Mouse (Mus musculus) midbrain, embryonic 10.5 days (tissue): Measurements from ENCODE around the gene Phf1. TPM values are rescaled to one million over a fixed set of nuclear protein-coding genes. Genes with fewer than 3 reads are reported as not detected.

Experiments
- DNase-seq: peaks from one replicate; pipeline ENCODE4 v3.0.0-alpha.2; 2017; ENCODE audit warnings: low spot score
- H3K27ac ChIP-seq: fragments of 300-500 bp; sonication (generic); replicated peaks from 2 replicates; pipeline ENCODE4 v1.5.1; 2016; ENCODE audit warnings: mild to moderate bottlenecking
- H3K27me3 ChIP-seq: fragments of 300-500 bp; sonication (generic); 2 replicates; pipeline ENCODE4 v1.6.1; 2016; ENCODE audit warnings: low read depth, mild to moderate bottlenecking; ENCODE audit not compliant: poor library complexity, severe bottlenecking
- H3K36me3 ChIP-seq: fragments of 300-500 bp; sonication (generic); 2 replicates; pipeline ENCODE4 v1.6.1; 2016; ENCODE audit warnings: mild to moderate bottlenecking, moderate library complexity
- H3K4me1 ChIP-seq: fragments of 300-500 bp; sonication (generic); 2 replicates; pipeline ENCODE4 v1.6.1; 2016
- H3K4me3 ChIP-seq: fragments of 300-500 bp; sonication (generic); 2 replicates; pipeline ENCODE4 v1.5.1; 2016; ENCODE audit warnings: mild to moderate bottlenecking, moderate library complexity
- H3K9me3 ChIP-seq: fragments of 300-500 bp; sonication (generic); replicated peaks from 2 replicates; pipeline ENCODE4 v1.6.1; 2016; ENCODE audit warnings: mild to moderate bottlenecking
- WGBS: fragments of 180-500 bp; shearing (Covaris S2); methylation state at CpG from one replicate; pipeline ENCODE4 v1.1.7; 2016; 5-methylcytosine and 5-hydroxymethylcytosine counted together
- polyA plus RNA-seq: library from polyadenylated mRNA; unstranded; fragments of >200 nt; fragmentation: Nextera tagmentation; extraction: Ambion mirVana; gene quantifications from 2 replicates; pipeline ENCODE4 v1.2.1, GENCODE M21; 2016

Phf1 gene
- polyA plus RNA-seq, 1 experiment from 2014 or later, result 3.1 TPM

- Histone ChIP-seq H3K36me3 (peaks cover 42% of the 10 kb centered on the region), H3K4me3 (peak overlapping the region; percentile 84), H3K27me3 (no peaks in the 10 kb centered on the region), H3K4me1 (peaks cover 77% of the 10 kb centered on the region), H3K27ac (no peak overlapping the region), H3K9me3 (no peaks in the 10 kb centered on the region)
- DNase-seq, result no peak
- 89% methylated on average over 15 of the region's 15 CpGs for WGBS
These were observed 4.3 kb downstream of the Phf1 start for GRCm38 (mm10) chr17:26936921-26937695.

- Histone ChIP-seq H3K9me3 (no peaks in the 10 kb centered on the region), H3K4me3 (peak overlapping the region; percentile 84), H3K27me3 (no peaks in the 10 kb centered on the region), H3K36me3 (peaks cover 42% of the 10 kb centered on the region), H3K4me1 (peaks cover 77% of the 10 kb centered on the region), H3K27ac (peak overlapping the region; percentile 95)
- whole genome bisulfite sequencing, result 66% methylated on average over 16 of the region's 16 CpGs
- no peak for DNase-seq
These were observed 5.2 kb downstream of the Phf1 start for GRCm38 (mm10) chr17:26937883-26938695.

GRCm38 (mm10) chr17:26938731-26939130 is 5.9 kb downstream of the Phf1 start:
- 1% methylated on average over 22 of the region's 22 CpGs for WGBS
- H3K4me1 ChIP-seq, result peaks cover 70% of the 10 kb centered on the region

GRCm38 (mm10) chr17:26939178-26939972 is 6.5 kb downstream of the Phf1 start, which contains the start of gene Cuta:
Cuta (minus strand) TSS chr17:26939569.
- peak; percentile 100 for DNase-seq
- peaks cover 67% of the 10 kb centered on the region for H3K4me1 ChIP-seq
- no peaks in the 10 kb centered on the region for H3K9me3 ChIP-seq
- peak within 1 kb of the TSS; percentile 95 for H3K27ac ChIP-seq
- 0% methylated on average over 70 of the region's 70 CpGs for WGBS
- H3K36me3 ChIP-seq, result peaks cover 39% of the 10 kb centered on the region
- H3K4me3 ChIP-seq, result peak within 1 kb of the TSS; percentile 84
- H3K27me3 ChIP-seq, result no peaks in the 10 kb centered on the region

More at GRCm38 (mm10) chr17:26938731-26939130, 5.9 kb downstream of the Phf1 start:
- H3K27ac ChIP-seq, result peak overlapping the region; percentile 95
- no peak for DNase-seq
- peaks cover 42% of the 10 kb centered on the region for H3K36me3 ChIP-seq
- H3K27me3 ChIP-seq, result no peaks in the 10 kb centered on the region
- H3K9me3 ChIP-seq, result no peaks in the 10 kb centered on the region
- peak overlapping the region; percentile 84 for H3K4me3 ChIP-seq

GRCm38 (mm10) chr17:26939973-26940300 is 7.1 kb downstream of the Phf1 start:
- peak overlapping the region; percentile 84 for H3K4me3 ChIP-seq
- H3K27me3 ChIP-seq, result no peaks in the 10 kb centered on the region
- peak; percentile 26 for DNase-seq
- no peaks in the 10 kb centered on the region for H3K9me3 ChIP-seq
- 2% methylated on average over 3 of the region's 3 CpGs for WGBS
- peaks cover 68% of the 10 kb centered on the region for H3K4me1 ChIP-seq
- peak overlapping the region; percentile 95 for H3K27ac ChIP-seq
- H3K36me3 ChIP-seq, result peaks cover 39% of the 10 kb centered on the region

- H3K27ac ChIP-seq, result peak within 1 kb of the TSS; percentile 95
- H3K27me3 ChIP-seq, result no peaks in the 10 kb centered on the region
- H3K36me3 ChIP-seq, result peaks cover 28% of the 10 kb centered on the region
- H3K4me1 ChIP-seq, result peaks cover 79% of the 10 kb centered on the region
- DNase-seq, result peak; percentile 68
- H3K4me3 ChIP-seq, result peak within 1 kb of the TSS; percentile 84
- H3K9me3 ChIP-seq, result no peaks in the 10 kb centered on the region
- 1% methylated on average over 20 of the region's 24 CpGs for WGBS
These were observed 8.4 kb downstream of the Phf1 start, which contains the start of gene Syngap1 for GRCm38 (mm10) chr17:26941031-26941789. Syngap1 (plus strand) TSS chr17:26941253.

GRCm38 (mm10) chr17:26941841-26942570 is 9.2 kb downstream of the Phf1 start:
- peak overlapping the region; percentile 84 for H3K4me3 ChIP-seq
- no peak for DNase-seq
- WGBS, result 5% methylated on average over 4 of the region's 4 CpGs
- H3K36me3 ChIP-seq, result peaks cover 20% of the 10 kb centered on the region
- H3K9me3 ChIP-seq, result no peaks in the 10 kb centered on the region
- peaks cover 81% of the 10 kb centered on the region for H3K4me1 ChIP-seq
- H3K27me3 ChIP-seq, result no peaks in the 10 kb centered on the region
- H3K27ac ChIP-seq, result peak overlapping the region; percentile 95

GRCm38 (mm10) chr17:26945824-26946495 is 13.1 kb downstream of the Phf1 start:
- Histone ChIP-seq H3K4me3 (peak overlapping the region; percentile 60), H3K4me1 (peaks cover 86% of the 10 kb centered on the region), H3K9me3 (no peaks in the 10 kb centered on the region), H3K27ac (peak overlapping the region; percentile 89), H3K36me3 (peaks cover 9% of the 10 kb centered on the region), H3K27me3 (no peaks in the 10 kb centered on the region)
- no peak for DNase-seq
- 23% methylated on average over 13 of the region's 13 CpGs for WGBS

- DNase-seq, result peak; percentile 75
- peak overlapping the region; percentile 60 for H3K4me3 ChIP-seq
- H3K27ac ChIP-seq, result peak overlapping the region; percentile 89
- H3K9me3 ChIP-seq, result no peaks in the 10 kb centered on the region
- H3K27me3 ChIP-seq, result no peaks in the 10 kb centered on the region
- peaks cover 9% of the 10 kb centered on the region for H3K36me3 ChIP-seq
- peaks cover 86% of the 10 kb centered on the region for H3K4me1 ChIP-seq
- under 1% methylated on average over 37 of the region's 37 CpGs for WGBS
These were observed 13.7 kb downstream of the Phf1 start for GRCm38 (mm10) chr17:26946567-26946966.

- Histone ChIP-seq H3K27ac (peak overlapping the region; percentile 89), H3K4me1 (peaks cover 86% of the 10 kb centered on the region), H3K4me3 (peak overlapping the region; percentile 60), H3K36me3 (peaks cover 9% of the 10 kb centered on the region), H3K27me3 (no peaks in the 10 kb centered on the region), H3K9me3 (no peaks in the 10 kb centered on the region)
- peak; percentile 24 for DNase-seq
- WGBS, result 29% methylated on average over 12 of the region's 12 CpGs
These were observed 14.6 kb downstream of the Phf1 start for GRCm38 (mm10) chr17:26947231-26948100.
